Mouse (Mus musculus) heart, embryonic 10.5 days (tissue): Measurements from ENCODE around the gene Peli2. TPM values are rescaled to one million over a fixed set of nuclear protein-coding genes. Genes with fewer than 3 reads are reported as not detected.
A peak's percentile ranks its signal among the peaks of the same experiment; 100 is the strongest.

Experiments used
- DNase-seq: peaks from one replicate; pipeline ENCODE4 v3.0.0-alpha.2; 2017; ENCODE audit warnings: low spot score
- H3K27ac ChIP-seq: fragments of 300-500 bp; sonication (generic); 2 replicates; pipeline ENCODE4 v1.5.1; 2016; ENCODE audit warnings: mild to moderate bottlenecking
- H3K27me3 ChIP-seq: fragments of 300-500 bp; sonication (generic); 2 replicates; pipeline ENCODE4 v1.6.1; 2016; ENCODE audit warnings: mild to moderate bottlenecking; ENCODE audit not compliant: poor library complexity, insufficient read depth, severe bottlenecking
- H3K36me3 ChIP-seq: fragments of 300-500 bp; sonication (generic); 2 replicates; pipeline ENCODE4 v1.6.1; 2016; ENCODE audit warnings: mild to moderate bottlenecking, moderate library complexity
- H3K4me1 ChIP-seq: fragments of 300-500 bp; sonication (generic); 2 replicates; pipeline ENCODE4 v1.6.1; 2016; ENCODE audit warnings: mild to moderate bottlenecking
- H3K4me3 ChIP-seq: fragments of 300-500 bp; sonication (generic); 2 replicates; pipeline ENCODE4 v1.5.1; 2016; ENCODE audit warnings: mild to moderate bottlenecking, moderate library complexity
- H3K9me3 ChIP-seq: fragments of 300-500 bp; sonication (generic); 2 replicates; pipeline ENCODE4 v1.6.1; 2016; ENCODE audit warnings: mild to moderate bottlenecking, moderate library complexity
- WGBS: fragments of 180-500 bp; shearing (Covaris S2); methylation state at CpG from one replicate; pipeline ENCODE4 v1.1.7; 2016; 5-methylcytosine and 5-hydroxymethylcytosine counted together
- polyA plus RNA-seq: library from polyadenylated mRNA; unstranded; fragments of >200 nt; fragmentation: Nextera tagmentation; extraction: Ambion mirVana; gene quantifications from 2 replicates; pipeline ENCODE4 v1.2.1, GENCODE M21; 2016

Peli2 gene
- polyA plus RNA-seq, 1 experiment from 2014 or later = 5.0 TPM

- peaks cover 2% of the 10 kb centered on the region; the same call in 1 of the 2 replicates for H3K36me3 ChIP-seq
- peaks cover 9% of the 10 kb centered on the region for H3K27me3 ChIP-seq
- no peaks in the 10 kb centered on the region for H3K9me3 ChIP-seq
- peaks cover 22% of the 10 kb centered on the region for H3K4me1 ChIP-seq
- WGBS = 78% methylated on average over 14 of the region's 14 CpGs
- no peak for DNase-seq
- H3K27ac ChIP-seq = 0 out of 2 replicates have a peak overlapping the region, but pooled peaks have one; percentile 18
- H3K4me3 ChIP-seq = no peak overlapping the region
These were observed 41.8 kb downstream of the Peli2 start for GRCm38 (mm10) chr14:48162446-48162845.

- Histone ChIP-seq H3K27ac (no peak overlapping the region), H3K4me1 (peaks cover 22% of the 10 kb centered on the region)
These were observed 44.3 kb downstream of the Peli2 start for GRCm38 (mm10) chr14:48164917-48165316.

GRCm38 (mm10) chr14:48166396-48166795 lies 45.8 kb downstream of the Peli2 start:
- no peak overlapping the region for H3K4me3 ChIP-seq
- WGBS = 91% methylated on average over 9 of the region's 9 CpGs

More at GRCm38 (mm10) chr14:48164917-48165316, 44.3 kb downstream of the Peli2 start:
- H3K9me3 ChIP-seq = no peaks in the 10 kb centered on the region
- H3K36me3 ChIP-seq = peaks cover 2% of the 10 kb centered on the region; the same call in 1 of the 2 replicates
- DNase-seq = no peak
- peaks cover 9% of the 10 kb centered on the region for H3K27me3 ChIP-seq
- 49% methylated on average over 8 of the region's 8 CpGs for WGBS
- H3K4me3 ChIP-seq = no peak overlapping the region

GRCm38 (mm10) chr14:48167020-48167419 lies 46.4 kb downstream of the Peli2 start:
- Histone ChIP-seq H3K36me3 (no peaks in the 10 kb centered on the region), H3K27me3 (peaks cover 6% of the 10 kb centered on the region), H3K27ac (no peak overlapping the region), H3K4me3 (no peak overlapping the region), H3K9me3 (no peaks in the 10 kb centered on the region), H3K4me1 (peaks cover 30% of the 10 kb centered on the region)
- no peak for DNase-seq
- WGBS = 73% methylated on average over 3 of the region's 3 CpGs

More at GRCm38 (mm10) chr14:48166396-48166795, 45.8 kb downstream of the Peli2 start:
- DNase-seq = no peak
- H3K36me3 ChIP-seq = no peaks in the 10 kb centered on the region
- H3K27me3 ChIP-seq = peaks cover 9% of the 10 kb centered on the region
- H3K27ac ChIP-seq = no peak overlapping the region
- H3K4me1 ChIP-seq = peaks cover 25% of the 10 kb centered on the region
- H3K9me3 ChIP-seq = no peaks in the 10 kb centered on the region

GRCm38 (mm10) chr14:48168116-48168515 lies 47.5 kb downstream of the Peli2 start:
- no peak for DNase-seq
- Histone ChIP-seq H3K36me3 (no peaks in the 10 kb centered on the region), H3K27ac (no peak overlapping the region), H3K27me3 (peaks cover 6% of the 10 kb centered on the region), H3K4me3 (no peak overlapping the region), H3K9me3 (no peaks in the 10 kb centered on the region), H3K4me1 (peaks cover 31% of the 10 kb centered on the region)
- 75% methylated on average over 6 of the region's 6 CpGs for WGBS

GRCm38 (mm10) chr14:48169970-48170369 lies 49.3 kb downstream of the Peli2 start:
- WGBS = 51% methylated on average over 7 of the region's 7 CpGs
- no peak overlapping the region for H3K27ac ChIP-seq
- H3K4me3 ChIP-seq = no peak overlapping the region
- peaks cover 4% of the 10 kb centered on the region; the same call in 1 of the 2 replicates for H3K27me3 ChIP-seq
- peaks cover 14% of the 10 kb centered on the region; the same call in 1 of the 2 replicates for H3K4me1 ChIP-seq
- no peak for DNase-seq
- no peaks in the 10 kb centered on the region for H3K36me3 ChIP-seq
- no peaks in the 10 kb centered on the region for H3K9me3 ChIP-seq

- no peaks in the 10 kb centered on the region for H3K36me3 ChIP-seq
- H3K9me3 ChIP-seq = no peaks in the 10 kb centered on the region
- DNase-seq = peak; percentile 71
- WGBS = 74% methylated on average over 12 of the region's 12 CpGs
- peaks cover 10% of the 10 kb centered on the region; the same call in 1 of the 2 replicates for H3K4me1 ChIP-seq
- H3K27ac ChIP-seq = 0 out of 2 replicates have a peak overlapping the region, but pooled peaks have one; percentile 13
- no peak overlapping the region for H3K4me3 ChIP-seq
- H3K27me3 ChIP-seq = no peaks in the 10 kb centered on the region
These were observed 50.6 kb downstream of the Peli2 start for GRCm38 (mm10) chr14:48171268-48171667.

- WGBS = 72% methylated on average over 8 of the region's 8 CpGs
- Histone ChIP-seq H3K4me3 (no peak overlapping the region), H3K4me1 (peaks cover 10% of the 10 kb centered on the region; the same call in 1 of the 2 replicates), H3K27ac (no peak overlapping the region), H3K9me3 (no peaks in the 10 kb centered on the region), H3K36me3 (no peaks in the 10 kb centered on the region), H3K27me3 (no peaks in the 10 kb centered on the region)
- DNase-seq = no peak
These were observed 51.4 kb downstream of the Peli2 start for GRCm38 (mm10) chr14:48172026-48172425.

- WGBS = 91% methylated on average over 8 of the region's 8 CpGs
- DNase-seq = no peak
These were observed 52.3 kb downstream of the Peli2 start for GRCm38 (mm10) chr14:48172876-48173275.

GRCm38 (mm10) chr14:48173840-48174239 lies 53.2 kb downstream of the Peli2 start:
- Histone ChIP-seq H3K4me3 (no peak overlapping the region), H3K36me3 (no peaks in the 10 kb centered on the region), H3K4me1 (peaks cover 16% of the 10 kb centered on the region; the same call in 1 of the 2 replicates), H3K27me3 (no peaks in the 10 kb centered on the region), H3K27ac (no peak overlapping the region), H3K9me3 (no peaks in the 10 kb centered on the region)
- 87% methylated on average over 9 of the region's 9 CpGs for WGBS
- DNase-seq = no peak

More at GRCm38 (mm10) chr14:48172876-48173275, 52.3 kb downstream of the Peli2 start:
- no peak overlapping the region for H3K4me3 ChIP-seq
- no peaks in the 10 kb centered on the region for H3K36me3 ChIP-seq
- H3K4me1 ChIP-seq = peaks cover 10% of the 10 kb centered on the region; the same call in 1 of the 2 replicates
- H3K9me3 ChIP-seq = no peaks in the 10 kb centered on the region
- H3K27me3 ChIP-seq = no peaks in the 10 kb centered on the region
- H3K27ac ChIP-seq = no peak overlapping the region

GRCm38 (mm10) chr14:48174356-48174755 lies 53.7 kb downstream of the Peli2 start:
- Histone ChIP-seq H3K9me3 (no peaks in the 10 kb centered on the region), H3K36me3 (no peaks in the 10 kb centered on the region), H3K4me1 (peaks cover 16% of the 10 kb centered on the region; the same call in 1 of the 2 replicates), H3K4me3 (no peak overlapping the region), H3K27ac (no peak overlapping the region), H3K27me3 (no peaks in the 10 kb centered on the region)
- 89% methylated on average over 4 of the region's 4 CpGs for WGBS
- DNase-seq = no peak

GRCm38 (mm10) chr14:48175115-48175514 lies 54.5 kb downstream of the Peli2 start:
- H3K4me3 ChIP-seq = no peak overlapping the region
- no peaks in the 10 kb centered on the region for H3K27me3 ChIP-seq
- peak; percentile 36 for DNase-seq
- no peaks in the 10 kb centered on the region for H3K36me3 ChIP-seq
- no peak overlapping the region for H3K27ac ChIP-seq
- H3K4me1 ChIP-seq = peaks cover 16% of the 10 kb centered on the region; the same call in 1 of the 2 replicates
- whole genome bisulfite sequencing = 83% methylated on average over 8 of the region's 8 CpGs
- H3K9me3 ChIP-seq = no peaks in the 10 kb centered on the region

- H3K9me3 ChIP-seq = peaks cover 5% of the 10 kb centered on the region; the same call in 1 of the 2 replicates
- peak; percentile 50 for DNase-seq
- H3K36me3 ChIP-seq = peaks cover 13% of the 10 kb centered on the region
- no peak overlapping the region for H3K4me3 ChIP-seq
- WGBS = 71% methylated on average over 15 of the region's 15 CpGs
- H3K27me3 ChIP-seq = no peaks in the 10 kb centered on the region
- 0 out of 2 replicates have a peak, but pooled peaks cover 6% of the 10 kb centered on the region for H3K4me1 ChIP-seq
- H3K27ac ChIP-seq = no peak overlapping the region
These were observed 57.8 kb downstream of the Peli2 start for GRCm38 (mm10) chr14:48178304-48178995.
